Mouse (Mus musculus) mouse embryonic stem cell (cell line): ENCODE data around the gene Ssty2.
"Not testable (repeated sequence)": the region's sequence is repeated elsewhere in the genome, so short reads cannot be mapped to it uniquely, and the experiment has no call there.

Experiments used
- in situ Hi-C, 2 experiments: fragments of 300-500 bp; cut with MboI; formaldehyde crosslinking; loops; 1 replicate in 1 of 2; 3 replicates in 1 of 2; pipeline ENCODE4 v1.14.3; 2019 to 2020; ENCODE audit warnings: low sequenced_read_pairs in 2 of 2, low pct_unique_long_range_greater_than_20kb in 1 of 2, mixed read lengths in 1 of 2; ENCODE audit not compliant: unreplicated experiment in 1 of 2

Ssty2 gene

GRCm38 (mm10) chrY:67047972-67048371 is at the start of gene Ssty2:
TSS of gene Ssty2 (minus strand) at chrY:67048072.
- in situ Hi-C loops = not testable (repeated sequence)
